Mouse (Mus musculus) layer of hippocampus, postnatal 10 days (tissue): ENCODE measurements around the gene Gm20815. TPM values are rescaled to one million over a fixed set of nuclear protein-coding genes. Genes with fewer than 3 reads are reported as not detected.
"Not testable (repeated sequence)": the region's sequence is repeated elsewhere in the genome, so short reads cannot be mapped to it uniquely, and the experiment has no call there.

Experiments used
- DNase-seq, 2 experiments: peaks; one replicate each; pipeline ENCODE4 v3.0.0; 2021; ENCODE audit warnings: low spot score in 2 of 2
- long read RNA-seq: library from polyadenylated mRNA; stranded (forward); transcript quantifications from one replicate; pipeline ENCODE4 v2.0.0, GENCODE M21; 2023
- total RNA-seq, 2 experiments: library from RNA; stranded (reverse); gene quantifications; 2 replicates each; pipeline ENCODE4 v1.2.3; 2021

Gm20815 gene
- total RNA-seq, result not detected
- long read RNA-seq, result 0 reads

GRCm38 (mm10) chrY:8835069-8835468 is at the start of gene Gm20815:
TSS of gene Gm20815 (minus strand) at chrY:8835169.
- not testable (repeated sequence) for DNase-seq
